Mouse (Mus musculus): ENCODE results near the gene Hist1h2bm.

- TF ChIP-seq EP300 (IDR thresholded peaks at IDR 0.05; ENCODE audit: low read depth) (no peak), CTCF (IDR thresholded peaks at IDR 0.05; ENCODE audit: low read depth) (no peak)
Observed at GRCm38 (mm10) chr13:21751827-21752226, 30.0 kb downstream of the Hist1h2bm start.
